8 mouse cellular contexts compared by ENCODE assay signal in the genomic region with DNA sequence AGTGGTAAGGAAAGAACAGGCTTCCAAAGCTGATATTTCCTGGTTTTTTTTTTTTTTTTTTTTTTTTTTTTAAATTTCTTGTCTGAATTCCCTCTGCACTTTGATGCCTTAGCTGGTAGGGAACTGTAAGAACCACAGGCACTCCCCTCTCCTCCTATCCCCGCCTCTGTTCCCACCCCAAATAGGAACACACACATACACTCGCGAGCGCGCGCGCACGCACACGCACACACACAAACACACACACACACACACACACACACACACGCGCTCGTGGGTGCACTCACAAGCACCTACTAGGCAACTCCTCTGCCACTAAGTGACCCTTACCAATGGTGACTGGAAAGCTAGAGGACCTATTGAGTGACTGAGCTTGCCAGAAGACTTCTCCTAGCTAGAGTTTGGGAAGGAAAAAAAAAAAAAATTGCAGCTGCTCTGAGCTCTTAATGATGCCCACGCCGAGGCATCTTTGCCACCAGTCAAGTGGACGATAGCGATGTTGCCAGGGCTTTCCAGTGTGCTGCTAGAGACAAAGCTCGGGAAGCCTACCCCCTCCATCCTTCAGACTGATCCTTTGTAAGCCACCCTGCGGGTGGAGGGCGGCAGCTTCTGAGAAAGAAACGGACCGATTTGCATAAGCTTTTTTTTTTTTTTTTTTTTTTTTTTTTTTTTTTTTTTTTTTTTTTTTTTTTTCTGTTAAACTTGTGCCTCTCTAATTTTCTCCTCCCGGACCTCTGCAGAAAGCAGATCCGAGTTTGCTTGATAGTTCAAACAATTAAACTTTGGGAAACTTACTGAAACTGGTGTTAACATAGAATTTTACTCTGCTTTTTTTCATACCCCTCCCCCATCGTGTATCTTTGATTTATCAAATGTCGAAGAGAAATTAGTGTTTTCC. TPM values are rescaled to one million over a fixed set of nuclear protein-coding genes. Genes with fewer than 3 reads are reported as not detected.
DNase-seq lines count a peak whose midpoint lies in the region.

No protein-coding gene starts in this region.

- peak; percentile 68 to 71 for DNase-seq in cerebellum, postnatal 14 days
- no peak for DNase-seq in cerebellum, adult 9-10 months
- DNase-seq in adrenal gland, postnatal 25 days = peak; percentile 16
- DNase-seq in frontal cortex, postnatal 10 days (ENCODE audit: low spot score in 2 of 2) = peak; percentile 55 to 62
- peak; percentile 60 to 67 for DNase-seq in layer of hippocampus, postnatal 14 days (ENCODE audit: low spot score in 2 of 2)
- peak; percentile 50 for DNase-seq in lung, postnatal 10 days
- peak; percentile 46 for DNase-seq in right cerebral cortex, postnatal 25 days
- no peak for DNase-seq in thymus, postnatal 4 days

RNA-seq across cellular contexts. Expression of a gene that starts 2.5 kb away (rescaled TPM):
- 3.1 and 3.3 TPM in 2 replicates for total RNA-seq in adrenal gland, postnatal 25 days (2021)
- total RNA-seq in layer of hippocampus, postnatal 14 days (2021) = 10 to 100 TPM; 46.5 to 57.0 TPM

Comparison
In these comparisons a context has a peak if more than half of its experiments do, and no peak if none do; other contexts are left out.
1. DNase-seq: peak in cerebellum, postnatal 14 days (2 of 2), adrenal gland, postnatal 25 days (single experiment), frontal cortex, postnatal 10 days (2 of 2), layer of hippocampus, postnatal 14 days (2 of 2), lung, postnatal 10 days (single experiment) and right cerebral cortex, postnatal 25 days (single experiment); none in cerebellum, adult 9-10 months (single experiment) and thymus, postnatal 4 days (single experiment).
2. RNA of a gene that starts 2.5 kb away (total RNA-seq): 46.5 to 57.0 TPM in layer of hippocampus, postnatal 14 days; 3.1 to 3.3 TPM in adrenal gland, postnatal 25 days; every median in the first group is over 10 times any median in the second.